8 mouse cellular contexts compared by ENCODE assay signal in genomic region chr19:4810746-4811062, GRCm38 (mm10). TPM values are rescaled to one million over a fixed set of nuclear protein-coding genes. Genes with fewer than 3 reads are reported as not detected.
A peak's percentile ranks its signal among the peaks of the same experiment; 100 is the strongest.
DNase-seq lines count a peak whose midpoint lies in the region; ATAC-seq and TF ChIP-seq lines count a peak whose summit lies in the region.

No protein-coding gene starts in this region.

- DNase-seq in left cerebral cortex, adult 2 months (ENCODE audit: extremely low spot score in 1 of 2, low spot score in 2 of 2): no peak
- DNase-seq in left cerebral cortex, postnatal 14 days (ENCODE audit: low spot score in 2 of 2): no peak
- DNase-seq in hindbrain, postnatal 0 days (ENCODE audit: low spot score): no peak
- no peak for DNase-seq in right cerebral cortex, adult 2 months (ENCODE audit: low spot score in 2 of 2)
- no peak for DNase-seq in right cerebral cortex, postnatal 25 days
- DNase-seq in B cell, adult 2 months: no peak

- H3K9me3 ChIP-seq in embryonic facial prominence, embryonic 12.5 days: no peaks in the 10 kb centered on the region
- no peaks in the 10 kb centered on the region for H3K9me3 ChIP-seq in hindbrain, postnatal 0 days (ENCODE audit: low read length)
- no peaks in the 10 kb centered on the region for H3K9me3 ChIP-seq in neural tube, embryonic 12.5 days

- TF ChIP-seq CTCF in left cerebral cortex, adult 2 months (IDR thresholded peaks at IDR 0.05): no peak
- TF ChIP-seq CTCF in hindbrain, postnatal 0 days (IDR thresholded peaks at IDR 0.05; ENCODE audit: low read depth): no peak

- no peaks in the 10 kb centered on the region for H3K27me3 ChIP-seq in embryonic facial prominence, embryonic 12.5 days
- H3K27me3 ChIP-seq in hindbrain, postnatal 0 days (ENCODE audit: insufficient read depth, low read length): no peaks in the 10 kb centered on the region
- H3K27me3 ChIP-seq in neural tube, embryonic 12.5 days (replicated peaks): no peaks in the 10 kb centered on the region

- H3K4me3 ChIP-seq in left cerebral cortex, adult 2 months: peak overlapping the region; percentile 60
- H3K4me3 ChIP-seq in embryonic facial prominence, embryonic 12.5 days: peak overlapping the region; percentile 92
- peak overlapping the region; percentile 83 for H3K4me3 ChIP-seq in hindbrain, postnatal 0 days (ENCODE audit: low read length)
- H3K4me3 ChIP-seq in neural tube, embryonic 12.5 days: peak overlapping the region; percentile 82

- H3K9ac ChIP-seq in embryonic facial prominence, embryonic 12.5 days: peak overlapping the region; percentile 80
- peak overlapping the region; percentile 71 for H3K9ac ChIP-seq in hindbrain, postnatal 0 days (replicated peaks; ENCODE audit: low read length)
- peak overlapping the region; percentile 58 for H3K9ac ChIP-seq in neural tube, embryonic 12.5 days

- H3K4me1 ChIP-seq in embryonic facial prominence, embryonic 12.5 days: peaks cover 27% of the 10 kb centered on the region
- H3K4me1 ChIP-seq in hindbrain, postnatal 0 days (ENCODE audit: insufficient read depth, low read length): peaks cover 12% of the 10 kb centered on the region; the same call in 1 of the 2 replicates
- peaks cover 19% of the 10 kb centered on the region for H3K4me1 ChIP-seq in neural tube, embryonic 12.5 days

- WGBS in embryonic facial prominence, embryonic 12.5 days: under 1% methylated on average over 17 of the region's 17 CpGs
- WGBS in hindbrain, postnatal 0 days: 0% methylated on average over 17 of the region's 17 CpGs
- under 1% methylated on average over 17 of the region's 17 CpGs for WGBS in neural tube, embryonic 12.5 days

- H3K4me2 ChIP-seq in embryonic facial prominence, embryonic 12.5 days (replicated peaks): peak overlapping the region; percentile 89
- H3K4me2 ChIP-seq in hindbrain, postnatal 0 days (ENCODE audit: low read depth, low read length): peak overlapping the region; percentile 92
- peak overlapping the region; percentile 79 for H3K4me2 ChIP-seq in neural tube, embryonic 12.5 days (replicated peaks)

- intact Hi-C loops in left cerebral cortex, adult 2 months (cut with DNase I): loop anchor here (5.0 kb wide), 1 partner anchor 53 kb away; the partner anchor contains the start of gene Rbm4b
- intact Hi-C loops in left cerebral cortex, postnatal 14 days (cut with DNase I): no loop called here

- ATAC-seq in embryonic facial prominence, embryonic 12.5 days (ENCODE audit: insufficient number of reproducible peaks, insufficient read depth, low FRiP score, low TSS enrichment): no peak; the same call in 1 of the 2 replicates
- no peak for ATAC-seq in hindbrain, postnatal 0 days
- ATAC-seq in neural tube, embryonic 12.5 days (ENCODE audit: low FRiP score, low read depth): no peak

- peak overlapping the region; percentile 95 for H3K27ac ChIP-seq in left cerebral cortex, adult 2 months
- peak overlapping the region; percentile 94 for H3K27ac ChIP-seq in embryonic facial prominence, embryonic 12.5 days
- H3K27ac ChIP-seq in hindbrain, postnatal 0 days: peak overlapping the region; percentile 95
- no peak overlapping the region for H3K27ac ChIP-seq in neural tube, embryonic 12.5 days

- H3K36me3 ChIP-seq in embryonic facial prominence, embryonic 12.5 days: no peaks in the 10 kb centered on the region
- H3K36me3 ChIP-seq in hindbrain, postnatal 0 days (ENCODE audit: insufficient read depth, low read length): no peaks in the 10 kb centered on the region
- no peaks in the 10 kb centered on the region for H3K36me3 ChIP-seq in neural tube, embryonic 12.5 days

RNA-seq across cellular contexts. Expression of gene Gm21992, which starts 0.7 kb away (rescaled TPM):
- 10 to 100 TPM; 22.0 to 25.5 TPM for total RNA-seq in left cerebral cortex, adult 2 months (2021)
- total RNA-seq in left cerebral cortex, postnatal 14 days (2021): 10 to 100 TPM; 12.9 to 19.3 TPM
- 34.2 and 45.1 TPM in 2 replicates for polyA plus RNA-seq in embryonic facial prominence, embryonic 12.5 days (2016; fragmentation: Nextera tagmentation; extraction: Ambion mirVana)
- total RNA-seq in hindbrain, postnatal 0 days (2014; rRNA removed): 6.9 and 9.8 TPM in 2 replicates
- polyA plus RNA-seq in hindbrain, postnatal 0 days (2015; fragmentation: Nextera tagmentation; extraction: Ambion mirVana): 11.9 and 19.8 TPM in 2 replicates
- polyA plus RNA-seq in neural tube, embryonic 12.5 days (2016; fragmentation: Nextera tagmentation; extraction: Ambion mirVana): 28.1 and 34.7 TPM in 2 replicates

RNA-seq across cellular contexts. Expression of gene Rbm14, which starts 0.7 kb away (rescaled TPM):
- total RNA-seq in left cerebral cortex, adult 2 months (2021): 10 to 100 TPM; 53.4 to 61.0 TPM
- total RNA-seq in left cerebral cortex, postnatal 14 days (2021): 10 to 100 TPM; 49.3 to 52.6 TPM
- 104 and 110 TPM in 2 replicates for polyA plus RNA-seq in embryonic facial prominence, embryonic 12.5 days (2016; fragmentation: Nextera tagmentation; extraction: Ambion mirVana)
- 40.1 and 45.6 TPM in 2 replicates for total RNA-seq in hindbrain, postnatal 0 days (2014; rRNA removed)
- 37.5 TPM in 2 replicates for polyA plus RNA-seq in hindbrain, postnatal 0 days (2015; fragmentation: Nextera tagmentation; extraction: Ambion mirVana)
- 96.3 and 97.1 TPM in 2 replicates for polyA plus RNA-seq in neural tube, embryonic 12.5 days (2016; fragmentation: Nextera tagmentation; extraction: Ambion mirVana)

RNA-seq across cellular contexts. Expression of gene Rbm4, which starts 17.0 kb away (rescaled TPM):
- total RNA-seq in left cerebral cortex, adult 2 months (2021): 100 to 1,000 TPM in 1 of 2 experiments, 10 to 100 TPM in 1; 93.1 to 112 TPM
- total RNA-seq in left cerebral cortex, postnatal 14 days (2021): 10 to 100 TPM; 63.5 to 65.8 TPM
- polyA plus RNA-seq in embryonic facial prominence, embryonic 12.5 days (2016; fragmentation: Nextera tagmentation; extraction: Ambion mirVana): 86.8 and 89.3 TPM in 2 replicates
- 85.3 and 85.6 TPM in 2 replicates for total RNA-seq in hindbrain, postnatal 0 days (2014; rRNA removed)
- 39.7 and 40.9 TPM in 2 replicates for polyA plus RNA-seq in hindbrain, postnatal 0 days (2015; fragmentation: Nextera tagmentation; extraction: Ambion mirVana)
- polyA plus RNA-seq in neural tube, embryonic 12.5 days (2016; fragmentation: Nextera tagmentation; extraction: Ambion mirVana): 102 and 106 TPM in 2 replicates

RNA-seq across cellular contexts. Expression of gene Ccs, which starts 28.4 kb away (rescaled TPM):
- 10 to 100 TPM; 29.8 to 30.3 TPM for total RNA-seq in left cerebral cortex, adult 2 months (2021)
- total RNA-seq in left cerebral cortex, postnatal 14 days (2021): 10 to 100 TPM; 33.5 to 33.7 TPM
- polyA plus RNA-seq in embryonic facial prominence, embryonic 12.5 days (2016; fragmentation: Nextera tagmentation; extraction: Ambion mirVana): 53.8 and 57.3 TPM in 2 replicates
- total RNA-seq in hindbrain, postnatal 0 days (2014; rRNA removed): 21.2 and 32.0 TPM in 2 replicates
- polyA plus RNA-seq in hindbrain, postnatal 0 days (2015; fragmentation: Nextera tagmentation; extraction: Ambion mirVana): 48.4 and 51.1 TPM in 2 replicates
- 42.3 and 44.1 TPM in 2 replicates for polyA plus RNA-seq in neural tube, embryonic 12.5 days (2016; fragmentation: Nextera tagmentation; extraction: Ambion mirVana)

RNA-seq across cellular contexts. Expression of gene Ccdc87, which starts 28.5 kb away (rescaled TPM):
- 1 to 10 TPM; 2.0 to 2.6 TPM for total RNA-seq in left cerebral cortex, adult 2 months (2021)
- total RNA-seq in left cerebral cortex, postnatal 14 days (2021): 1 to 10 TPM; 2.1 to 2.2 TPM
- 0.18 and 0.24 TPM in 2 replicates for polyA plus RNA-seq in embryonic facial prominence, embryonic 12.5 days (2016; fragmentation: Nextera tagmentation; extraction: Ambion mirVana)
- total RNA-seq in hindbrain, postnatal 0 days (2014; rRNA removed): 0.72 and 0.89 TPM in 2 replicates
- 0.71 and 0.83 TPM in 2 replicates for polyA plus RNA-seq in hindbrain, postnatal 0 days (2015; fragmentation: Nextera tagmentation; extraction: Ambion mirVana)
- 0.14 and 0.26 TPM in 2 replicates for polyA plus RNA-seq in neural tube, embryonic 12.5 days (2016; fragmentation: Nextera tagmentation; extraction: Ambion mirVana)
